Mouse (Mus musculus) embryo, embryonic 10.5 days (tissue): ENCODE data around the gene Ptpa.

Experiments used
- DNase-seq: peaks from one replicate; pipeline ENCODE4 v3.0.0-alpha.2; 2015; ENCODE audit warnings: low spot score

Gene Ptpa

GRCm38 (mm10) chr2:30415936-30416648 is at the start of gene Ptpa:
Gene Ptpa (plus strand): TSS chr2:30416039.
- DNase-seq = peak; percentile 93

GRCm38 (mm10) chr2:30366203-30366602 is 49.6 kb upstream of the Ptpa start:
- DNase-seq = no peak

- DNase-seq = no peak
These were observed 44.3 kb upstream of the Ptpa start for GRCm38 (mm10) chr2:30371544-30371943.

DNA sequence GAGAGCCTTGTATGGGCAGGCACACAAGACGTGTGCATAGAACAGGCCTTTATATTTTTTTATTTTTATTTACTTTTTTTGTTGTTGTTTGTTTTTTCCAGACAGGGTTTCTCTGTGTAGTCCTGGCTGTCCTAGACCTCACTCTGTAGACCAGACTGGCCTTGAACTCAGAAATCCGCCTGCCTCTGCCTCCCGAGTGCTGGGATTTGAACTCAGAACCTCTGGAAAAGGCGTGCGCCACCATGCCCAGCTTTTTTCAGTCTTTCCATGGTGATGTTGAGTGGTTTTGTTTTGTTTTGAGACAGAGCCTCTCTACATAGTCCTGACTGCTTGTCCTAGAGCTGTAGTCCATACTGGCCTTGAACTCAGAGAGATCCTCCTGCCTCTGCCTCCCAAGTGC is 43.1 kb upstream of the Ptpa start:
- DNase-seq = no peak

DNA sequence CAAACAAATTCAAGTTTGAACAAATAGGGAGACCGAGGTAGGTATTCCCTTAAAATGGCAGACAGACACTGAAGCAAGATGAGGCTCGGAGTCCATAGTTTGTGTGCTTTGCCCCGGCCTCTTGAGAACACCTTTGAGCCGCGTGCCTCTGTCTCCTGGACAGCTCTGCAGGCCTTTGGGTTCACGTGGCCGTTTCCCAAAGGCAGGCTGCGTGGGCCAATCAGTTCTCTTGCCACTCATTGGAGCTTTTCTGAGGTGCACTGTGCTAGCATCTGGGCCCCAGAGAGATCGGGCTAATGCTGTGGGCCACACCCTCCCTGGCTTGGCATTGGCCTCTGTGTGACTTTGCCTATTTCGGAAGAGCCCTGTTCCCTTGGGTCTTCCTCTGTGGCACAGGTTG is 39.9 kb upstream of the Ptpa start:
- no peak for DNase-seq

DNA sequence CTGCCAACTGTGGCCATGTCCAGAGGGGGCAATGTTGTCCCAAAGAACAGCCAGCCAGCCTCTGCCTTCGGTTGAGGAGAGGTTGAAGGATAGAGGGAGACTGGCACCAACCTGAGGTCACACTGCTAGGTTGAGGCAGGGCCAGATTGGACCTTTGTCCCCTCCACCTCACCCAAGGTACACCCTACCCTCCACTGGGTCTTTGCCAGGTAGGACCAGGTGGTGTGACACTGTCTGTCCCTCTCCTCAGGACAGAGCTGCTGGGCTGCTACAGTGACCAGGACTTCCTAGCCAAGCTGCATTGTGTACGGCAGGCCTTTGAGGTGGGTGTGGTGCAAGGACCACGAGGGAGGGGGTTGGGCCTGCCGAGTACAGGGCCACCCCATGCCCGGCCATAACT is 38.1 kb upstream of the Ptpa start:
- DNase-seq = no peak

DNA sequence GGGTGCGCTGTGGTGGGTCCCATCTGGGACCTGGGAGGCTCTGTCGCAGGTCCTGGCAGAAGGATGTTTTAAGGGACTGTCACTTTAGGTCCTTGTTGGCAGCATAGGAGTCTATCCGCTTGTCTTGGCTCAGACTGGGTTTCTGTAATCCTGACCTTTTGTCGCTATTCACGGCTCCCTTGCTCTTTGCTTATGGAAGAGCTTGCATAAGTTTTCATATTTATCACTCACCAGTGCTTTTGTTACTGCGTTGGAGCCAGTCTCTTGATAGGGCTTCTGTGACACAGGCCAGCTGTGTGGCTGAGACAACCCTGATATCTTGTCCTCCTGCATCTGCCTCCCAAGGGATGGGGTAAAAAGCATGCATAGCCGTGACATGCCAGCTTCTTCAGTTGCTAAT is 36.5 kb upstream of the Ptpa start:
- no peak for DNase-seq

DNA sequence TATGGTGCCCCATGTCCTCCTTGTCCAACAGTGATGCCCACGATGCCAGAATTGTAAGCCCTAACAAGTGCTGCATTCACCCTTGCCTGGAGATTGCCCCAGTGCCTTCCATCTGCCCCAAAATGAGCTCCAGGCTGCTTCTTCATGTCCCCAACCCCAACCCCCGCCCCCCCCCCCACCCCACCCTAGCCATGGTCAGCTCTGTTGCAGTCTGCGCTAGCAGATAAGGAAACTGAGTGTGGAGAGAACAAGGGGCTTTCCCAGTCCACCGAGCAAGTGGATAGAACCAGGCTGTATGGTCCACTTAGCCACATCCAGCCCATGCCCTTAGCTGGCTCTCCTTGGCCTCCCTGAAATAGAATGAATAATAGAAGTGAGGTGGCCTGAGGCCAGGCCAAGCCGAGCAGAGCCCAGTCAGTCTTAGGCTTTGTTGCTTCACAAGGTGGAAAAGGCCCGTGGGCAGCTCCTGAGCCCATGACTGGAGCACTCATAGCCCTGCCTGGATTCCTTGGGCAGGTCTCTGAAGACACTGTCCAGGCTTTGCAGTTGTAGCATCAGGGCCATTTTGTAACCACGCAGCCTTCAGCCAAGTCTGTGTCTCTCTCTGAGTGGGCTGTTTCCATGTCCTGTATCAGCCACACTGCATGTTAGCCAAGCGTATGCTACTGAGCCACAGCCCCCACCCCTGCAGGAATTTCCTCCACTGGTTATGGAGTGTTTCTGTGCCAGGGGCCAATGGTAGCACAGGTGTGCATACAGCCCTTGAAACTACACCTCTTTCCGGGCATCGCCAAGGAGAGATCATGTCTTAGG is 35.1 kb upstream of the Ptpa start:
- no peak for DNase-seq

DNA sequence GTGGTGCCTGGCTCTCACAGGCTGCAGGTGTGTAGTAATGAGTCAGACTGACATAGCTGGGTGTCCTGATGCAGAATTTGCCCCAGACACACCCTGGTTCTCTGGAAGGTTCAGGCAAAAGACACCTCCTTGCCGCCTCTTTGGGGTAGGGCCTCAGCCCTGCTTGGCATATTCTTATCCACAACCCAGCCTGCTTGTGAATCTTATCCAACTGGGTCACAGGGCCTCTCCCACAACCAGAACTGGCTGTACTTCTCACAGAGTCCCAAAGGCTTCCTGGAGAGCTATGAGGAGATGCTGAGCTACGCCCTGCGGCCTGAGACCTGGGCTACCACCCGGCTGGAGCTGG is 34.5 kb upstream of the Ptpa start:
- DNase-seq = no peak

GRCm38 (mm10) chr2:30384814-30385213 is 31.0 kb upstream of the Ptpa start:
- no peak for DNase-seq

- DNase-seq = no peak
These were observed 30.2 kb upstream of the Ptpa start for GRCm38 (mm10) chr2:30385591-30385990.

- no peak for DNase-seq
These were observed 28.9 kb upstream of the Ptpa start for GRCm38 (mm10) chr2:30386913-30387312.

- no peak for DNase-seq
These were observed 26.8 kb upstream of the Ptpa start for GRCm38 (mm10) chr2:30389000-30389399.

GRCm38 (mm10) chr2:30392114-30392576 is 23.7 kb upstream of the Ptpa start, which contains the start of gene Dolpp1:
Gene Dolpp1 (plus strand): TSS chr2:30392254.
- DNase-seq = peak; percentile 98

DNA sequence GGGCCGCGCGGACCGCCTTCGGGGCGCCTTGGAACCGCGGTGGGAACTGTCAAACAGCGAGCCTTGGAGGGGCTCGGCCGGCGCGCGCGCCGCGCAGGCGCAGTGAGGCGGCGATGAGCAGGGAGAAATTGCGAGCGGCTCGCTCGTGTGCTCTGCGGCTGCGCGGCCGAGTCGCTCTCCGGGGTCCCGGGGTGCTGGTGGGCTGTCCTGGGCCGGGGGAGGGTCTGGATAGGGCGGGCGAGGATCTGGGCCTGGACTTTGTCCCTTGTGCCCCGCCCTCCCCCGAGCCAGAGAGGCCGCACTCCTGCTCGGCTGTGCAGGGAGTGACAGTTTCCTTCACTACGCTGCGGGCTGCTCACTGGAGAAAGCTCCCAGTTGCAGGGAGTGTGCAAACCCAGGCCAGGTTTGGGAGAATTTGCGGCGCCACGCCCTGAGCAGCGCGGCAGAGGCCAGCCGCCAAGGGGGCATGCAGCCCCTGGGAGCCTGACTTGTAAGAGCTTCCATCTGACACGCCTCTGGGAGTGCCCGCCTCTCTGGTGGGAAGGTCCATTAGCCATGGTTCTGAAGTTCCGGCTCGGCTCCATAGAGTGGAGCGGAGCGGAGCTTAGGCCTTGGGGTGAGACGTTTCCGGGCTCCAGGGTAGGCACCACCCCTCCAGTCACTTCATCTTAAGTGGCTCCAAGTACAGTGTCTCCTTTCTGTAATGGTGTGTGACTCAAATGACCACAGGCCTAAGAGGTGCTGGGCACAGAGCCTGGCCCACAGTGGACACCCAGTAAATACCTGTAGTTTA is 23.1 kb upstream of the Ptpa start:
- peak; percentile 88 for DNase-seq

GRCm38 (mm10) chr2:30393370-30393656 is 22.5 kb upstream of the Ptpa start:
- DNase-seq = no peak

GRCm38 (mm10) chr2:30395757-30396156 is 20.1 kb upstream of the Ptpa start:
- DNase-seq = no peak

DNA sequence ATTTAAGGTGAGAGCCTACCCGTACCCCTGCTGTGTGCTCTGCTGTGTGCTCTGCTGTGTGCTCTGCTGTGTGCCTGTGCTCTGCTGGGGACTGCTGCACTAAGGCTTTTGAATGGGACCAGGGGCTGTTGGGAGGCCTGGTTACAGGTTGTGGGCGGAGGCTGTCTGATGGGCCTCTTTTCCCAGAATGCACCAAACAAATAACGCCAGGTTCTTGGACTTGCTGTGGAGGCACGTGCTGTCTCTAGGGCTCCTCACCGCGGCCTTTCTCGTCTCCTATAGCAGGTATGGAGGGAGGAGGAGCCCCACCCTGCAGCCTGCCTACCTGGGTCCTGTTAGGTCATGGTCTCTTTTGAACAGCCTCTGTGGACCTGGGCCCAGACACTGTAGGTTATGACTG is 19.6 kb upstream of the Ptpa start:
- no peak for DNase-seq

DNA sequence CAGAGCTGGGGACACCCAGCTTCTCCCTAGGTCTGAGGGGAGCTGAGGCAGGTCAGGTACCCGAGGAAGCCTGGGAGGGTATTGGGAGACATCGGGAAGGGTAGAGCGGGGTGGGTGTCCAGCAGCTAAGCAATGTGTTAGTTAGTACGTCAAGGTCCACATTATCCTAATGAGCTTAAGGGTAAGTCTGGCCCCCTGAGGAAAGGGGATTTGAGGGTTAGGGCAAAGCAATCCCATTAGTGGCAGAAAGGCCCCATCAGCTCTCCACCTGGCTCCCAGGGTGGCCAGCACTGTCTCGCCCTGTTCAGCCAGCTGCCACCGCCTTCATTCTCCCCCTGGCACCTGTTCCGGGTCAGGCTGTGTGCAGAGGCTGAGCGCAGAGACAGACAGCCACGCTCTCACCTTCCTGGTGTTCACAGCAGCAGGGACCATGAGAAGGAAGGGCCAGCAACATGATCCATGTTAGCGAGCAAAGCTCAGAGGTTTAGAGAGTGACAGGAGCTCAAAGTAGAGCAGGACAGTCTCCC is 17.8 kb upstream of the Ptpa start:
- no peak for DNase-seq

- DNase-seq = peak; percentile 68
These were observed 16.4 kb upstream of the Ptpa start for GRCm38 (mm10) chr2:30399191-30400171.

GRCm38 (mm10) chr2:30401581-30401980 is 14.3 kb upstream of the Ptpa start:
- DNase-seq = no peak
